Mouse (Mus musculus) forebrain, postnatal 0 days (tissue): ENCODE measurements at regions not wholly inside any gene's neighbourhood (a gene's known extent, or its start where the extent isn't known, plus 50 kb on each side); places are given as distances from the start of the nearest gene placed in this dataset.

Experiments
- ATAC-seq: fragments of 200-750 bp; cut with Nextera tagmentation; 2 replicates; pipeline ENCODE4 v1.8.0; 2017; ENCODE audit warnings: mild to moderate bottlenecking, moderate library complexity
- DNase-seq: peaks from one replicate; pipeline ENCODE4 v3.0.0-alpha.2; 2015
- H3K27ac ChIP-seq: fragments of 300-500 bp; sonication (generic); 2 replicates; pipeline ENCODE4 v1.5.1; 2014; ENCODE audit warnings: low read depth, mild to moderate bottlenecking, antibody characterized with exemption, low read length, moderate library complexity, mixed read lengths
- H3K27me3 ChIP-seq: fragments of 300-500 bp; sonication (generic); 2 replicates; pipeline ENCODE4 v1.6.1; 2014; ENCODE audit warnings: mild to moderate bottlenecking, low read length, mixed read lengths; ENCODE audit not compliant: insufficient read depth
- H3K36me3 ChIP-seq: fragments of 300-500 bp; sonication (generic); 2 replicates; pipeline ENCODE4 v1.6.1; 2014; ENCODE audit warnings: mild to moderate bottlenecking, moderate library complexity; ENCODE audit not compliant: insufficient read depth
- H3K4me1 ChIP-seq: fragments of 300-500 bp; sonication (generic); 2 replicates; pipeline ENCODE4 v1.6.1; 2014; ENCODE audit warnings: antibody characterized with exemption; ENCODE audit not compliant: insufficient read depth
- H3K4me2 ChIP-seq: fragments of 300-500 bp; sonication (generic); 2 replicates; pipeline ENCODE4 v1.6.1; 2014; ENCODE audit warnings: low read depth, mild to moderate bottlenecking, moderate library complexity
- H3K4me3 ChIP-seq: fragments of 300-500 bp; sonication (generic); 2 replicates; pipeline ENCODE4 v1.5.1; 2014; ENCODE audit warnings: low read depth, low read length, mixed read lengths
- H3K9ac ChIP-seq: fragments of 300-500 bp; sonication (generic); 2 replicates; pipeline ENCODE4 v1.6.1; 2014; ENCODE audit warnings: mild to moderate bottlenecking
- H3K9me3 ChIP-seq: fragments of 300-500 bp; sonication (generic); 2 replicates; pipeline ENCODE4 v1.6.1; 2016; ENCODE audit warnings: low read length
- CTCF ChIP-seq: sonication (generic); IDR thresholded peaks from 2 replicates; pipeline ENCODE4 v1.5.1; 2016; ENCODE audit warnings: antibody characterized with exemption, control low read depth, low read depth
- WGBS: fragments of 180-500 bp; shearing (Covaris S2); extraction: QIAGEN DNeasy Blood & Tissue Kit; methylation state at CpG from one replicate; pipeline ENCODE4 v1.1.7; 2014; 5-methylcytosine and 5-hydroxymethylcytosine counted together

DNA sequence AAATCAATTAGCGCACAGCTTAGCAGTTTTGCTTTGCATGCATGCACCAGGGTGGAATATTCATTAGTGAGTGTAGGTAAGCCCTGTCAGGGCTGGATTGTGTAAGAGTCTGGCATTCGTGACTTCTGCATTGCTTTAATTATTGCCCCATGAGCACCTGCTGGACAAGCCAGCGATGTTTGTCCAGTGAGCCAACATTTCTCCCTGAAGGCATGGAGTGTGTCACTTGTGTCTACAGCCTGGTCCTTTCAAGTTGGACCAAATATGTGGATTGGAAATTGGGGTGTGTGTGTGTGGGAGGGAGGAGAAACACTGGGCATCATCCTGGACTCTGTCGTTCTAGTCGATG lies 115.9 kb downstream of the Evx1 start:
- Histone ChIP-seq H3K36me3 (no peaks in the 10 kb centered on the region), H3K9me3 (no peaks in the 10 kb centered on the region), H3K9ac (no peak overlapping the region), H3K27me3 (no peaks in the 10 kb centered on the region), H3K27ac (no peak overlapping the region), H3K4me1 (no peaks in the 10 kb centered on the region), H3K4me2 (no peak overlapping the region), H3K4me3 (no peak overlapping the region)
- 77% methylated on average over 5 of the region's 5 CpGs for WGBS
- no peak for TF ChIP-seq CTCF
- DNase-seq (no peak), ATAC-seq (no peak)

- H3K27ac ChIP-seq: no peak overlapping the region
- H3K4me1 ChIP-seq: no peaks in the 10 kb centered on the region
- DNase-seq (no peak), ATAC-seq (no peak)
- TF ChIP-seq CTCF: no peak
- H3K36me3 ChIP-seq: no peaks in the 10 kb centered on the region
- 79% methylated on average over 2 of the region's 2 CpGs for WGBS
- H3K9me3 ChIP-seq: no peaks in the 10 kb centered on the region
- H3K9ac ChIP-seq: no peak overlapping the region
- no peak overlapping the region for H3K4me2 ChIP-seq
- no peak overlapping the region for H3K4me3 ChIP-seq
- no peaks in the 10 kb centered on the region for H3K27me3 ChIP-seq
Measured at GRCm38 (mm10) chr6:52433234-52433633, 119.9 kb downstream of the Evx1 start.

DNA sequence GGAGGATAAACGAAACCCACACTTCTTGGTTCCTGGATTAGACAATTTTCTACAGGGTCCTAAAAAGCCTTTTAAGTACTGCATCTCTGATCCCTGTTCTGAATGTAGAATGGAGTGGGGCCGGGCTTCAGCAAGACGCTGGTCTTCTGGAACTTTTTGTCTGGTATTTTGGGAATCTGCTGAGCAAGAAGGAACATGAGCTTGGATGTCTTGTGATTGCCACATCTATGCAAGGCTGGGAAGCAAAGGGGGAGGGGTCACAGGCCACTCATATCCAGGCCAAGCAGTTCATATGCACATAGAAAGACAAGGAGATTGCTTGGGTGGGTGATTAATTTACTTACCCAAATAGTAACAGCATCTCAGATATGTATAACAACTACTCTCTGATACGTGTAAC lies 121.5 kb downstream of the Evx1 start:
- no peak overlapping the region for H3K4me2 ChIP-seq

GRCm38 (mm10) chr6:52435358-52435757 lies 122.1 kb downstream of the Evx1 start:
- Histone ChIP-seq H3K9me3 (no peaks in the 10 kb centered on the region), H3K9ac (no peak overlapping the region), H3K27ac (no peak overlapping the region), H3K4me1 (no peaks in the 10 kb centered on the region), H3K4me2 (no peak overlapping the region), H3K27me3 (no peaks in the 10 kb centered on the region), H3K36me3 (no peaks in the 10 kb centered on the region), H3K4me3 (no peak overlapping the region)
- DNase-seq: no peak
- WGBS: 90% methylated on average over 5 of the region's 5 CpGs
- no peak for TF ChIP-seq CTCF
- ATAC-seq: no peak

More for the DNA sequence above, 121.5 kb downstream of the Evx1 start:
- H3K9ac ChIP-seq: no peak overlapping the region
- H3K27me3 ChIP-seq: no peaks in the 10 kb centered on the region
- no peak overlapping the region for H3K27ac ChIP-seq
- H3K4me1 ChIP-seq: no peaks in the 10 kb centered on the region
- no peaks in the 10 kb centered on the region for H3K36me3 ChIP-seq
- no peak for TF ChIP-seq CTCF
- 83% methylated on average over 4 of the region's 4 CpGs for WGBS
- H3K4me3 ChIP-seq: no peak overlapping the region
- DNase-seq (no peak), ATAC-seq (no peak)
- no peaks in the 10 kb centered on the region for H3K9me3 ChIP-seq

DNA sequence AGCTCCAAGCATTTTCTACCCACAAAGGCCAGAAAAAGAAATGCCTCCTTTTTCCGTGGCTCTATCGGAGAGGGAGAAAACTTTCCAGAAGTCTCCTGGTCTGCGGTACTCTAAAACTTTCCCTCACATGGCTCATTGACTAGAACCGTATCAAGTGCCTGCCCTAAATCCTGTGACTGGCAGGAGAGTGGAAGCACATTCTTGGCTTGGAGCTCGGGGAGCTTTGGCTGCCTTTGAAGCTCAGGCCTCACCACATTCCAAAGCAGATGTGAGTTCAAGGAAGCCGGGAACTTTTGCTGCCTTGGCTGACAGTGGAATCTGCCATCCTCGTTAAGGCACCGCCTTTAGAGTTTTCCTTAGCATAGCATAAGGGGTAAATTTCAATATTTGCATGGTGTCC lies 125.1 kb downstream of the Evx1 start:
- H3K9ac ChIP-seq: no peak overlapping the region

GRCm38 (mm10) chr6:52439204-52439603 lies 125.9 kb downstream of the Evx1 start:
- Histone ChIP-seq H3K36me3 (no peaks in the 10 kb centered on the region), H3K4me2 (no peak overlapping the region), H3K4me1 (peaks cover 3% of the 10 kb centered on the region; the same call in 1 of the 2 replicates), H3K27me3 (no peaks in the 10 kb centered on the region), H3K4me3 (no peak overlapping the region), H3K27ac (no peak overlapping the region), H3K9me3 (no peaks in the 10 kb centered on the region), H3K9ac (no peak overlapping the region)
- TF ChIP-seq CTCF: no peak
- ATAC-seq: no peak
- 91% methylated on average over 7 of the region's 7 CpGs for WGBS
- DNase-seq: no peak

More for the DNA sequence above, 125.1 kb downstream of the Evx1 start:
- Histone ChIP-seq H3K27me3 (no peaks in the 10 kb centered on the region), H3K27ac (no peak overlapping the region), H3K4me3 (no peak overlapping the region), H3K4me2 (no peak overlapping the region), H3K4me1 (peaks cover 3% of the 10 kb centered on the region; the same call in 1 of the 2 replicates), H3K36me3 (no peaks in the 10 kb centered on the region), H3K9me3 (no peaks in the 10 kb centered on the region)
- ATAC-seq (no peak), DNase-seq (no peak)
- WGBS: 47% methylated on average over 8 of the region's 8 CpGs
- TF ChIP-seq CTCF: no peak

DNA sequence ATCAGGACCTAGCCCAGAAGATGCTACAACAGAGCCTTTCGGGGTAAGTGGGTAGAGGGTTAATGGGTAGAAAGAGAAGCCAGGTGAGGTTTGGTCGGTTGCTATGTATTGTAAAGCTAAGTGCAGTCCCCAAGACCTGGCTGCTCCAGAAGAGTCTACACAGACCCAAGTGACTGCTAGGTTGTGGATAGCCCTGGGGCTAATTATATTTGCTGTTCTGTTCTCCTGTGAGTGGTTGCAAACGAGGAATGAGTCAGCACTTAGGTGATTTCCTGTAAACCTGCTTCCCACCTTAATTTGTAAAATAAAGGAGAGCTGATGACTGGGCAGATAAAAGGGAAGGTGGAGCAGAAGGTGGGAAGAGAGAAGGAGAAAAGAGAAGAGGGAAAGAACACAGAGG lies 126.9 kb downstream of the Evx1 start:
- WGBS: 66% methylated on average over 3 of the region's 3 CpGs
- ATAC-seq (no peak), DNase-seq (no peak)
- Histone ChIP-seq H3K27me3 (no peaks in the 10 kb centered on the region), H3K4me1 (peaks cover 3% of the 10 kb centered on the region; the same call in 1 of the 2 replicates), H3K36me3 (no peaks in the 10 kb centered on the region), H3K4me2 (no peak overlapping the region), H3K9me3 (no peaks in the 10 kb centered on the region), H3K27ac (no peak overlapping the region), H3K9ac (no peak overlapping the region), H3K4me3 (no peak overlapping the region)
- TF ChIP-seq CTCF: no peak
